Mouse (Mus musculus) erythroblast, embryonic 14.5 days (primary cell): Measurements from ENCODE around the gene Egln3.

Experiments
- GATA1 ChIP-seq: IDR thresholded peaks from 2 replicates; pipeline ENCODE4 v1.6.1; 2012; ENCODE audit warnings: low read length, inconsistent platforms, mixed read lengths
- TAL1 ChIP-seq: IDR thresholded peaks from 3 replicates; pipeline ENCODE4 v1.6.1; 2012; ENCODE audit warnings: low read length, inconsistent platforms, mixed read lengths

- no peak for TF ChIP-seq GATA1
- no peak for TF ChIP-seq TAL1
Observed at GRCm38 (mm10) chr12:54227551-54227950, 23.9 kb upstream of the Egln3 start.
